Mouse (Mus musculus) layer of hippocampus, postnatal 10 days (tissue): ENCODE measurements around the gene Malrd1. TPM values are rescaled to one million over a fixed set of nuclear protein-coding genes. Genes with fewer than 3 reads are reported as not detected.
A peak's percentile ranks its signal among the peaks of the same experiment; 100 is the strongest.
"Not testable (repeated sequence)": the region's sequence is repeated elsewhere in the genome, so short reads cannot be mapped to it uniquely, and the experiment has no call there.

Experiments used
- DNase-seq, 2 experiments: peaks; one replicate each; pipeline ENCODE4 v3.0.0; 2021; ENCODE audit warnings: low spot score in 2 of 2
- long read RNA-seq: library from polyadenylated mRNA; stranded (forward); transcript quantifications from one replicate; pipeline ENCODE4 v2.0.0, GENCODE M21; 2023
- total RNA-seq, 2 experiments: library from RNA; stranded (reverse); gene quantifications; 2 replicates each; pipeline ENCODE4 v1.2.3; 2021

Gene Malrd1
- total RNA-seq = under 1 TPM; 0.07 to 0.14 TPM
- long read RNA-seq, partial matches to known transcripts = 0 of 1 reads
- long read RNA-seq, other reads (novel, unspliced or antisense) = 1 of 1 reads

- DNase-seq = no peak
Observed at GRCm38 (mm10) chr2:15526241-15526924, at the start of gene Malrd1. TSS of gene Malrd1 (plus strand) at chr2:15526479.

GRCm38 (mm10) chr2:15538643-15539042 is 12.4 kb downstream of the Malrd1 start:
- DNase-seq = no peak

GRCm38 (mm10) chr2:15613327-15613948 is 87.2 kb downstream of the Malrd1 start:
- no peak for DNase-seq

- DNase-seq = no peak
Observed at GRCm38 (mm10) chr2:15614026-15614425, 87.7 kb downstream of the Malrd1 start.

GRCm38 (mm10) chr2:15635761-15636160 is 109.5 kb downstream of the Malrd1 start:
- DNase-seq = no peak

- no peak for DNase-seq
Observed at GRCm38 (mm10) chr2:15643864-15644263, 117.6 kb downstream of the Malrd1 start.

- no peak for DNase-seq
Observed at GRCm38 (mm10) chr2:15656388-15656787, 130.1 kb downstream of the Malrd1 start.

GRCm38 (mm10) chr2:15702977-15703376 is 176.7 kb downstream of the Malrd1 start:
- DNase-seq = peak in 1 of 2 experiments; percentile 14

- DNase-seq = peak; percentile 7 to 21
Observed at GRCm38 (mm10) chr2:15740945-15741344, 214.7 kb downstream of the Malrd1 start.

GRCm38 (mm10) chr2:15744979-15745688 is 218.9 kb downstream of the Malrd1 start:
- DNase-seq = no peak

- DNase-seq = no peak
Observed at GRCm38 (mm10) chr2:15784818-15785217, 258.5 kb downstream of the Malrd1 start.

- DNase-seq = no peak
Observed at GRCm38 (mm10) chr2:15815724-15816123, 289.4 kb downstream of the Malrd1 start.

GRCm38 (mm10) chr2:15869380-15869779 is 343.1 kb downstream of the Malrd1 start:
- peak in 1 of 2 experiments; percentile 9 for DNase-seq

GRCm38 (mm10) chr2:15893418-15894120 is 367.3 kb downstream of the Malrd1 start:
- no peak for DNase-seq

GRCm38 (mm10) chr2:15925432-15925831 is 399.2 kb downstream of the Malrd1 start:
- DNase-seq = no peak

GRCm38 (mm10) chr2:15926041-15926440 is 399.8 kb downstream of the Malrd1 start:
- DNase-seq = no peak

- peak in 1 of 2 experiments; percentile 3 for DNase-seq
Observed at GRCm38 (mm10) chr2:15931479-15931878, 405.2 kb downstream of the Malrd1 start.

GRCm38 (mm10) chr2:15931924-15932323 is 405.6 kb downstream of the Malrd1 start:
- no peak for DNase-seq

GRCm38 (mm10) chr2:15932340-15932739 is 406.1 kb downstream of the Malrd1 start:
- DNase-seq = no peak

- no peak for DNase-seq
Observed at GRCm38 (mm10) chr2:16002925-16003324, 476.6 kb downstream of the Malrd1 start.

- DNase-seq = not testable (repeated sequence)
Observed at GRCm38 (mm10) chr2:16017046-16017445, 490.8 kb downstream of the Malrd1 start.
